Mouse (Mus musculus): ENCODE results near the gene Pan3.

DNA sequence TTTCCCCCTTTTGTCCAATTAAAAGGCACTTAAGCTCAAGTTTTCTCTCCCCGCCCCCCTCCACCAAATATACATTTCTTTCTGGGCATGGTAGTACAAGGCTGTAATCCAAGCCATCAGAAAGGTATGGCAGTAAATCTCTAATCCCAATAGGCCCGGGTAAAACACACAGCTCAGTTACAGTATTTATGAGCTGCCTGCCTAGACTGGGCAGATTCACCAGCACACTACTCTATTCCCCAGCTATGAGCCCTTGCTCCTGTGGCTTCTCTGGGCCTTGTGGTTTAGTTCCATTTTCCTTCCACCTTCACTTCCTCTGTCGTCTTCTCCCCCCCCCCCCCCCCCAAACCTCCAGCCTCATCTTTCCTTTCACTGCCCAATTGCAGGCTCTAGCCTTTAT lies 67.8 kb downstream of the Pan3 start:
- TF ChIP-seq EP300 (IDR thresholded peaks at IDR 0.05; ENCODE audit: low read depth) = no peak
- TF ChIP-seq CTCF (IDR thresholded peaks at IDR 0.05; ENCODE audit: low read depth) = no peak

All from heart, postnatal 0 days (tissue).